Mouse (Mus musculus) lung, adult 2 months (tissue): ENCODE results near the gene Panx3.

Experiments
- CTCF ChIP-seq: fragments of 200-500 bp; IDR thresholded peaks from 2 replicates; pipeline ENCODE4 v1.5.1; 2011; ENCODE audit warnings: mild to moderate bottlenecking, low read length, control low read depth; ENCODE audit not compliant: insufficient read depth
- POLR2A ChIP-seq: fragments of 200-500 bp; IDR thresholded peaks from 2 replicates; pipeline ENCODE4 v1.6.1; 2011; ENCODE audit warnings: low read depth, mild to moderate bottlenecking, control low read depth, low read length, borderline replicate concordance; ENCODE audit errors: extremely low read depth

DNA sequence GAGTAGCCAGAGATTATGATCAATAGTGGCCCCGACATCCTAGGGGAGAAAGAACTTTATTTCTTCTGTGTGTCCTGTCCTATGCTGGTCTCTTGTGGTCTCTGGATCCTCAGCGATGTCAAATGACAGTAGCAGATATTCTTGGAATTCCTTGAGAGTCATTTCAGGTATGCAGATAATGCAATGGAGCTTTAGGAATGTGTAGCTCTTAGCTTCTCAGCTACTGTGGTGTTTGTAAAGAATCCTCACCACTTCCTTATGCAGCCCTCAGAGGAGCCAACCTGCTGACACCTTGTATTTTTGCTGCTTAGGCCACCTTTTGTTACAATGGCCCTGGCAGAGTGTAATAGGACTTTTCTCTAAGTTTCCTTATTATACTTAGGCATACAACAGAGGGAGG, 4.4 kb downstream of the Panx3 start:
- TF ChIP-seq POLR2A (no peak), CTCF (no peak)
